Mouse (Mus musculus) T-helper 2 cell (primary cell): ENCODE data around the gene Tut1.
"Not testable (repeated sequence)": the region's sequence is repeated elsewhere in the genome, so short reads cannot be mapped to it uniquely, and the experiment has no call there.

Experiments used
- in situ Hi-C: fragments of 300-600 bp; cut with MboI, MseI; formaldehyde crosslinking; loops from one replicate; pipeline ENCODE4 v1.15.1; 2025; ENCODE audit warnings: high pct_unique_total_duplicates

Gene Tut1

GRCm38 (mm10) chr19:8998546-8998945, 44.9 kb downstream of the Tut1 start:
- in situ Hi-C loops, result no loop called here

DNA sequence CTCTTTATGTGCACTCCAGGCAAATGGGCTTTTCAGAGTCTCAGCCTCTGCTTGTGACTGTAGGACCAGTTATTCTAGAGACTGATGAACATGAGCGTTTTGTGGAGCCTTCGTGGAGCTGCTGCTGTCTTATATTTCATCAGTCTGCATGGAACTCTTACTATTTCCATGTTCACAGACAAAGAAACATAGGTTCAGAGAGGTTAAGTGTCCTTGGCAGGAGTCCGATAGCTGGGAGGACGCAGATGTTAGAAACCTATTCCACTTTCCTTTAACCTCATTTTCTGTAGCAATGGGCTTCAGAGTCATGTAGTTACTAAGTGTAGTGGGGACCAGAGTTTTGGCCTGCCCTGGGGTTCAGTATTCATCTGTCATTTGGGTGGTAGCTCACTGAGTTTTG, 45.6 kb downstream of the Tut1 start:
- in situ Hi-C loops, result no loop called here

GRCm38 (mm10) chr19:9006915-9007314, 53.3 kb downstream of the Tut1 start:
- in situ Hi-C loops, result not testable (repeated sequence)
